Mouse (Mus musculus) heart, adult 11 months (tissue): ENCODE measurements around the gene Copg2.

ENCODE experiments used
- DNase-seq: peaks from one replicate; pipeline ENCODE4 v3.0.0; 2022

The Copg2 gene

DNA sequence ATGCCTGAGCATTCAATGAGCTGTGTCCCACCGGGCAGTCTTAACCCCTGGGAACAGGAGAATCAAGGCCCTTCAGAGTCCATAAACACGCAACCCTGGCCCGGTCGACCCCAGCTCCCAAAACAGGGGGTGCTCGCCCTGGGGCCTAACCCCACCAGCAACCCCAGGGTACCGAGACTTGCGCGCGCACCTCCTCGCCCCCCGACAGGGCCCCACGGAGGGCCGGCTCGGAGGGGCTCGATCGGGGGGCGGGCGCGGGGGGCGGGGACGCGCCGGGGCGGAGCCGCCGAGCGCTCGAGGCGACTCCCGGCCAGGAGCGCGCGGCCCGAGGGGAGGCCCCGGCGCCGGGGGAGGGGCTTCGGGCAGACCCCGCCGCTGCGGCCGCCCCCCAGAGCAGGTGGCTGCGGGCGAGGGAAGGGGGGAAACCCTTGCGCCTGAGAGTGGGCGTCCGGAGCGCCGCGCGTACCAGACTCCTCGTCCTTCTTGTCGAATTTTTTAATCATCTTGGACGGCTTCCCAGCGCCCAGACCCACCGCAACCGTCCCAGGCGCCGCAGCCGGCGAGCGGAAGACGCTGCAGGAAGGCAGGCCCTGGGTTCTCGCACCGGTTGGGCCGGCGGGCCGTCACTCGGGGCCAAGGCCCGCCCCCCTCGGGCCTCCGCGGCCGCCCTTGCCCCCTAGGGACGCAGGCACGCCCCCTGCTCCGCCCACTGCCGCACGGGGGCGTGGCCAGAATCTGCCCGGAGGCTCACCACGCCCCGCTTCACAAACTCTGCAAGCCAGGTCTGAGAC is at the start of gene Copg2:
Gene Copg2 (minus strand): TSS at position 600 of the 791 bp plus-strand sequence.
- DNase-seq, result peak; percentile 100

DNA sequence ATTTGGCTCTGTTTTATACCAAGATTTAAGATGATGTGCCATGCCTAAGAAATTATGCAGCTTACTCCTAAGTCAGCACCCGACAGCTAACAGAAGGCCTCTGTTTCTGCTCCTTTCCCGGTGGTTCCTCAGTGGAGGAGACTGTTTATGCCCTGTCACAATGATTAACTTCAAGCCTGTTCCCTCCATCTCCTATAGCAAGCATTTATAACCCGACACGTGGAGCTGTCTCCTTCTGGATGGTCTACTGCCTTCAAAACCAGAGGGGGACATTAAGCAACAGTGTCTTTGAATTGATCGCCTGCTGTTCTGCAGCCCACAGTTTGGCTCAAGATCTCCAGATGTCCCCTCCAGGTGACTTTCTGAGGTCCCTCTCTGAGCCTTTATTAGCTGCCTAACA is 42.7 kb upstream of the Copg2 start:
- DNase-seq, result no peak

DNA sequence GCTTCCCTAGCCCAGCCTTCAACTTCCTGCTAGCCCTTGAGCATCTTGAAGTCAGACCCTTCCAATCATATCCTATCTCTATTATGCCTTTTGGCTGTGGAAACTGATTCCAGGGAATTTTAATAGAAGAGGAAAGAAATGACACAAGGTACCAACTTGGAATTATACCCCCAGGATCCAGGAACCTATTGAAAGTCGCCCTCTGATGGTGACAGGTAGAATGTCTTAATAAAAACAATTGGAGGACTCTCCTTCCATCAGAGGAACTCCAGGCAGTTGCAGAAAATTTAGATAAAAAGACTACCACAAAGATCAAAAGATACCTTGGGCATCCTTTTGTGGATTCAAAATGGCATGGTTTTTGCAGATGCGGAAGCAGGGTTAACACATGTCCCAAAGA is 26.2 kb upstream of the Copg2 start:
- no peak for DNase-seq

DNA sequence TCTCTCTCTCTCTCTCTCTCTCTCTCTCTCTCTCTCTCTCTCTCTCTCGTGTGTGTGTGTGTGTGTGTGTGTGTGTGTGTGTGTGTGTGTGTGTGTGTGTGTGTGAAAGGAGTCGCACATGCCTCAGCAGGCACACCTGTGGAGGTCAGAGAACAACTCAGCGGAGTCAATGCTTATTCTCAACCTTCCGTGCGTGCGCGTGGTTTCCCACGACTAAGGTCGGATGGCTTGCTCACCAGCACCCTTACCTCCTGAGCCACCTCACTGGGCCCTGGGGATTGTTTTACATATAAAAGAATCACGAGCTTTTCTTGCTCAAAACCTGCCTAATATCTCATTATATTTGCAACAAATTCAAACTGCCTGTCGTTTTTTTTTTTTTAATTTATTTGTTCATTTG is 25.2 kb upstream of the Copg2 start:
- DNase-seq, result no peak

DNA sequence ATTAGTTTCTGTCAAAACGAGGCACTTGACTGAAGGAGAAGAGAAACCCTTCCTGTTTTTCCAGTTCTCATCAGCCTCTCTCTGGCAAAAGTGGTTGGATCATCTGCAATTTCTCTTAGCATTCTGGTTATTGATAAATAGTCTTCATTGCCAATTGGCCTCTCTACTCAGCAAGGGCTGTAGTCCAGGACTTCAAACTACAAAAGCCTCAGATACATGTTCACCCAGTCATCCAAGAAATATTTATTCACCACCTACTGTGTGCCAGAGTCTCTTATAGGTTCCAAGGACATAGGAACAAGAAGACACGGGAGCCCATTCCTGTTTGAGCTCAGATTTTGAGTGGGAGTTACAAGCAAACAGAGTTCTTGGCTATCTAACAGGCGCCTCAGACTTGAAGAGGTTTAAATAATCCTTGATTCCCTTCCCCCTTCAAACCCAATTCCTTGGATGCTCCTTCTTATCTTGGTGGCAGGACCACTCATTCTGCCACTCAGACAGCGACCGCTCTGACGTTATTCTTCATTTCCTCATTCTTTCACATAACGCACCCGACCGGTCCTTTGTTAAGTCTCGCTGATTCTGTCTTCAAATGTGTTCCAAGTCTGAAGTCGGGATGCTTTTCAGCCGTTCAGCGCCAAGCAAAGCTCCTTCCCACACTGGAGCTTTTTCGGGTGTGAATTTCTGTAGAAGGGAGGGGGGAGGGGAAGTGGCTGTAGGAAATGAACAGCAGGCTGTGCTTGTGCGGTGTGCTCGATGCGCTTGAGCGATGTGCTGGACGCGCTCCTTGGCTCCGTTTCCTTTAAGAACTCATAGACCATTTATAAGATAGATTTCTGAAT is 24.5 kb upstream of the Copg2 start:
- DNase-seq, result peak; percentile 89

DNA sequence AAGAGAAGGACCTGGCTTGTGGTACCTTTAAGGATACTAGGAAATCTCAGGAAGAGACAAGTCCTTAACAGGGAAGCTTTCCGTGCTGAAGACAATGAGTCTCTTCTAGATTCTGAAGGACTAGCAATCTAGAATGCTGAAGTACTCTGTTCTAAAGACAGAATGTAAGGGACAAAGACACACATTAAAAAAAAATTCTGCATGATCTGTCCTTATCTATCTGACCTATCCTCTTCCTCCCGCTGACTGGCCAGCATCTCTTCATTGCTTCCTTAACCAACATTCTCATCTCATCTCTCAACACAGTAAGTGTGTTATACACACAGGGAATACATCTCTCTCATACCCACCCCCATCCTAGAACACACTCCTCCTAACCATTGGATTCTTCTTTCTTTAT is 18.9 kb upstream of the Copg2 start, which contains the start of gene Tsga13:
Gene Tsga13 (minus strand): TSS at position 101 of the 400 bp plus-strand sequence.
- no peak for DNase-seq

DNA sequence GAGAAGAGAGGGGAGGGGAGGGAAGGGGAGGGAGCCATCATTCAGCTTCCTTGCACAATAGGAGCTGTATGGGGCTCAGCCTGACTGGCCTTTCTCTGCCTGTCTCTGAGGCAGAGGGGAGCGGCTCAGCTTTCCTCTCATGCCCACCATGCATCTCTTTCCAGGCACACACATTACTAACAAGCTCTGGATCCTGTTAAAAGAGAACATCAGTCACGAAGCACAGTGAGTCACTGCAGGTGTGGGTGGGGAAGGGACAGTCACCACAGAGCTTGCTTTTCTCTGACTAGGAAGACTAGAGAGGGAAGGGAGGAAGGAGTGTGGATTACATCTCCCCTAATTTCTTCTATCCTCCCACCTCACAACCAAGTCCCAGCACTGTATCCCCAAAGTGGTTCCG is 11.4 kb upstream of the Copg2 start:
- peak; percentile 53 for DNase-seq

DNA sequence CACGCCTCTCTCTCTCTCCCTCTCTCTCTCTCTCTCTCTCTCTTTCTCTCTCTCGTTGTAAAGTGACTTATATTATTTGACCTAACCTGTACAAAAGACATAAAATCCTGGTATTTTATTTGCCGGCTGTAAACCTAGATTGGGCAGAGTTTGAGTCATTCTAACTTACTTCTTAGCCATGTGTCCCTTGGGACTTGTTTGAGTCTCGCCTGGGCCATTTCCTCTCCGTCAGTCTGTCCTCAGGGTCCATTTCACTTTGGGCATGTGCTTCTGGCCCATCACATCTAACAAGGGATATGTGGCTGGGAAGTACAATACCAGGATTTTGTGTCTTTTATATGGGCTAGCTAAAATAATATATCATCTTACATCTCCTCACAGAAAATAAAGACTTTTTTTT is 8.3 kb upstream of the Copg2 start:
- no peak for DNase-seq

DNA sequence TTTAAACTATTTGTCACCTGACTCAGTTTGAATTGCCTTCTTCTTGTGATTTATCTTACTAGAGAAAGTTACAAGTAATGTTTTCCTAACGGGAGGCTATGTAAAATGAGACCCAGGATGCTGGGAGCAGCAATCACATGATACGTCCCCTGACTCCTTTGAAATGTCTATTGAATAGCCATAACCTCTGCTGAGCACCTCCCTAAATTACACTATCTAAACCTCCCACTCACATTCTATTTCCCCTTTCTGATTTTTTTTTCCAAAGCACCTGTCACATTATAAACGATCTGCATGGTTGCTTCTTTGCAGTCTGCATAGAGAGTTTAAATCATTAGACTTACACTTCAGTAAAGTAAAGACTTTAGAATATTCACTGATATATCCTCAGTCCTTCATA is 7.4 kb upstream of the Copg2 start:
- no peak for DNase-seq

DNA sequence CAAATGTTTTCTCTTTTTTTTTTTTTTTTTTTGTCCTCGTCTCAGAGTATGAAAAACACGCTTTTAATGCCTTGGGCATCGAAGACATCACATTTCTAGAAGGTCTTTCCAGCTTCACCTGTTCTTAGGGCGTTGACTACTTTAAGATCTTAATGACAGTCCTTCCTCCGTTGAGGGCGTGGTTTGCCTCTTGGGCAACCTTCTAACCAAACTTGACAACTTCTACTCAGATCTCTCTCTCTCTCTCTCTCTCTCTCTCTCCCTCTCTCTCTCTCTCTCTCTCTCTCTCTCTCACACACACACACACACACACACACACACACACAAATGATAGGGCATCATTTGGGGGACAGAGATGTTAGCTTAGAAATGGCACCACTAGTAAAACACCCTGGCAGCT is 926 bp upstream of the Copg2 start:
- DNase-seq, result no peak

DNA sequence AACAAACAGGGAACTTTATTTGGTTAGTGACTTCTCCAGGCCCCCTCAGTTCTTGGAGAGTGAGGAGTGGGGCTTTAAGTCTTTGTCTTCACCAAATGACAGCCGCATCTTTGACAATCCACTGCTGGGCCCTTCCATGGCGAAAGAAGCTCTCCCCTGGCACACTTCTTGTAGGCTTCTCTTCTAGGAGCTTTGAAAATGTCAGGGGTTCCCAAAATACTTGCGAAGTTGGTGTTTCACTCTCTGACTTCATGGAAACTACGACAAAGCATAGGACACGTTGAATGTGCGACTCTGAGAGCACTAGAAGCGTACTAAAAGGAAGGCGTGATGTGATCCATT is 363 bp upstream of the Copg2 start:
- DNase-seq, result no peak

DNA sequence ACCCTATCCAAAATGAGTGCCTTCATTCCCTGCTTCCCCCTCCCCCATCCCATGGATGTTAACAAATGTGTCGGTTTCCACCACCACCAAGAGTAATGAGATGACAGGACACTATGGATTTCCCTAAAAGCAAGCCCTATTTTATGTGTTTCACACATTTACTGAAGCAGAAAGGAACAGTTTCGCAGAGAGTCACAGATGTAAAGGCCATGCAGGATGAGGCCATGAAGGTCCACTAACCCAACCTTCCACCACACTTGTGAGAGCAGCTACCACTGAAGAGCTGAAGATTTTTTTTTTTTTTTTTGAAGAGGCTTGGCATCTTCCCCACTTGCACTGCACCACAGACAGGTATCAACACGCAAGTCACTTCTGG is 787 bp downstream of the Copg2 start:
- no peak for DNase-seq

DNA sequence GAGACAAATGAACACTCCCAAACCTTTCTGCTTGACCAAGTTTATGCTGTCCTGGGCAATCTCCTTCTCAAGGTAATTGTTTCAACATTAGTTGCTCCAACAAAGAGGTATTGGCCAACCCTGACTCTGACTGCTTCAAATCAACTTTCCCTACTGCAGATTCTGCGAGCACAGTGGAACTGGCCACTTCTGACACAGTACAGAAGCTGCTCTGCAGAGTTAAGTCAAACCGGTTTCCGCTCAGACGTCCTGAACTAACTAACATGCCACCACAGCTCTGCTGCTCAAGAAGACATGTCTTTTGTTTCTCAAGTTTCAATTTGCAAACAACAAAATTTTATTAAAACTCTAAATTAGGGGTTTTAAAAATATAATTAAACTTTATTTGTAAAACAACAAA is 3.5 kb downstream of the Copg2 start:
- DNase-seq, result no peak

DNA sequence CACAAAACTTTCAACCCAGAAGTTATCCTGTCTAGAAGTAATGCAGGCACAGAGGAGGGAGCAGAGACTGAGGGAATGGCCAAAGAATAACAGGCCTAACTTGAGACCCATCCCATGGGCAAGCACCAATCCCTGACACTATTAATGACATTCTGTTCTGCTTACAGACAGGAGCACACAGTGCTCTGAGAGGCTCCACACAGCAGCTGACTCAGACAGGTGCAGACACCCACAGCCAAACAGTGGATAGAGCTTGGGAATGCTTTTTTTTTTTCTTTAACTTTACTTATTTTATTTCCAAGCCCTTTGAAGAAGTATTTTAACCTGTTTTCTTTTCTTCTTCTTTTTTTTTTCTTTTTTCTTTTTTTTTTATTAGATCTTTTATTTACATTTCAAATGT is 4.8 kb downstream of the Copg2 start:
- no peak for DNase-seq

DNA sequence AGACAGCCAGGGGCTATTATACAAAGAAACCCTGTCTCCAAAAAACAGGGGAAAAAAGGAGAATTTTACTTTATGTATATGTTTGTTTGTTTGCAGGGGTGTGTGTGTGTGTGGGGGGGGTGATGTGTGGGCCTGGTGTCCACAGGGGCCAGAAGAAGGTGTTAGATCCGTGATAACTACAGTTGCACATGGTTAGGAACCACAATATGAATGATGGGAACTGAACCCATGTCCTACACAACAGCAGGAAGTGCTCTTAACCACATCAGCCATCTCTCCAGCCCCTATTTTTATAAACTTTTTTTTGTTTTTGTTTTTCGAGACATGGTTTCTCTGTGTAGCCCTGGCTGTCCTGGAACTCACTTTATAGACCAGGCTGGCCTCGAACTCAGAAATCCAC is 11.7 kb downstream of the Copg2 start:
- DNase-seq, result peak; percentile 1

DNA sequence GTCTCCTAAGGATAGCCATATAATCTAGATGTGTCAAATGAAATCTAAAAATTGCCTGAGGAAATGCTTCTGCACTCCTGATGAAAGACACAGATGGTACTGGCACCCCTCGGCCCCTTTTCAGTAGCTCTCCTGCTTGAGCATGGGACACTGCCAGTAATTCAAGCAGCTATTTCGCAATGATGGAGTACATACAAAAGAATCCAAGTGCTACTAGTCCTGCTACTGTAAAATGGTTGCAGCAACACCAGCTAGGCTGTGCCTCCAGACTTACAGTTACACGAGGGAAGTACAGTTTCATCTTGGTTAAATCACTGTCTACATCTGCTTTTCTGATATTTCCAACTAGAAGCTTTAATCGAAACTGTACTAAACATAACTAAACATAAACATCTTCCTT is 13.1 kb downstream of the Copg2 start:
- DNase-seq, result no peak

DNA sequence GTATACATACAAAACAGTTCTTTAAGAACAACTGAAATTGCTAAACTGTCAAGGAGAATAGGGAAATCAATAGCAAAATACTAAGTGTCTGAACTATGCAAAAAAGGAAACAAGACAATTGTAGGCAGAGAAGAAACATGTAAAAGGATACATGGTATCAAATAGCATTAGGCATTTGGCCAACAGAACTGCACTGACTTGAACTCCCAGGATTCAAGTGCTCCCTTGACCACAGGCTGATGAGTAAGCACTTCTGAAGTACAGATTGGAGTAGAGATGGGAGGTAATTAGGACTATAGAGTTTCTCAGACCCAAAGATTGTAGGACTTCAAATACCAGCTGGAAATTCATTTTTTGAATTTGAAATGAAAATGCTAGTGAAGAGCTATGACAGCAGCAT is 19.9 kb downstream of the Copg2 start:
- no peak for DNase-seq

DNA sequence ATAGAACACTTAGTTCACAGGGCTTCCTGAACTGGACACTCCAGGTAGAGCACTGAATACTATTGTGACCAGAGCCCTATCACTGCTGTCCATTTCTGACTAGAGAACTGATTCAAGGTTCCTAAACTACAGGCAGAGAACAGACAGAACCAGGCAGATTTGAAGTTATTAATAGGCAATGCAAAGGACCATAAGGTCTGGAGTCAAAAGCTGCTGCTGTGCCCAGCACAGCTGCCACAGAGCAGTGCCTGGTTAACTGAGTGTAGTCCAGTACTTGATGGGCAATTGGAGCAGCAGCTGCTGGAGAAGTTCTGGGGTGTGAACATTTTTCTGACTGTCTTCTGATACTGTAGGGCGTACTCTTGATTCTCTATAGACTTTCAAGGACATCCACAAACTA is 30.1 kb downstream of the Copg2 start:
- DNase-seq, result peak; percentile 66

DNA sequence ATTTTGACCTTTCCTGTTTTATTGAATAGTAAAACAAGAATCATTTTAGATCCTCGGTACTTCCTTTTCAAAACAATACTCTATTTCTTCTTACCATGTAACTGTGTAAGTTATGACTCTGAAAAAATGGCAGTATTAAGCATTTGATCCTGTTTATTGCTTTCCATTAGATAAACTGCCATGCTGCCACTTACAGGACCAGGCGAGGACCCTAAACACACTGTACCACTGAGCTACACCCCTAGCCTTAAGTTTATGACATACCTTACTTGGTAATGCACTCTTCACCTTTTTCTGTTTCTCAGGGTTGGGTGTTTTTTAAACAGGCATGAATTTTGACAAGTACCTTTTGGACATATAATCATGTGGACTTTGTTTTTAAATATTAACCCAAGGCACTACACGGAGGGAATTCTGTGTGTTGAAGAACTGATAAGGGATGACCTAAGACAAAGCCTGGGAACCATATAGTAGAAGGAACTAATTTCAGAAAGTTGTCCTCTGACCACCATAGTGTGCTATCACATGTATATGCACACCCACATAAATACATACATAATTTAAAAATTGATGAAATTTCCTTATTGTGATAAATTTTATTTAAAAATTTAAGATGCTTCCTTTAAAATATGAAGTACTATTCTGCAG is 31.4 kb downstream of the Copg2 start:
- no peak for DNase-seq

DNA sequence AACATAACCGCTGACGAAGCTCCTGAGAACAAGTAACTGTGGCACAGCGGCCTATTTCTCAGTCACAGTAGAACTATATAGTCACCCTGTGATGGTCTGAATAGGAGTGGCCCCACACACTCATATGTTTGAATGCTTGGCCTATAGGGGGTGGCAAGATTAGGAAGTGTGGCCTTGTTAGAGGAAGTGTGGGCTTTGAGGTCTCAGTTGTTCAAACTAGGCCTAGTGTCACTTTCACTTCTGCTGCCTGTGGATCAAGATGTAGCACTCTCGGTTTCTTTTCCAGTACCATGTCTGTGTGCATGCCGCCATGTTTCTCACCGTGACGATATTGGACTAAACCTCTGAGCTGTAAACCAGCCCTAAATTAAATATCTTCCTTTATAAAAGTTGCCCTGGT is 40.6 kb downstream of the Copg2 start:
- no peak for DNase-seq

DNA sequence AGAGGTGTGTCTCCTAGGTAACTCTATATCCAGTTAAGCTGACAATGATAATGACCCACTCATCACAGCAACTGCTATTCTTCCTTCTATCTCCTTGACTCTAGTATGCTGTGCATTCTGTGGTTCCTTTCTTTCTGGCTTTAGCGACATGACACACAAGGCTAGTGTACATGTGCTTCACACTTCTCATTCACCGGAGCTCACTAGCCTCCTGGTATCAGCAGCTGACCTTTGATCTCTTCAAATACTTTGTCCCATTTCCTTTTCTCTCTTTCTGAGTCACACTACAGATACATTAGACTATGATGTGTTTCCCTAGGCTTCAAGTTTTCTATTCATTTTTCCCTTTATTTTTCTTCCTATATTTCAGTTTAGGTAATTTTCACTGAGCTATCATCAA is 41.4 kb downstream of the Copg2 start:
- DNase-seq, result no peak

DNA sequence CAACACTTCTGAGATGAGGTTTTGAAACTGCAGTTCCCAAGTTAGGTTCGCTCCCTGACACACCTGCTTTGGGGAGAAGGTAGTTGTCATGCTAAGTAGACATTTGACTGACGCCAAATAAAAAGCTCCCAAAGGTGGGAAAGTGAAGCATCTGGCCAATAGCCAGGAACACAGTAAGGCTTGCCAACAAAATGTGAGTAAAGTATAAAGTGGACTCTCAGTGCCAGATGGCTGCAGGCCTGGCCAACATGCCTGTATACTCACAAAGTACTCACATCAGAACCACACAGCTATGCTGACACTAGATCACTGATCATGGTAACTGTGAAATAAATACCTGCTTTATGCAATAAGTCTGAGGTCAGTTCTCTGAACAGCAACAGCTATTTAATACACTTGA is 46.8 kb downstream of the Copg2 start:
- peak; percentile 15 for DNase-seq

DNA sequence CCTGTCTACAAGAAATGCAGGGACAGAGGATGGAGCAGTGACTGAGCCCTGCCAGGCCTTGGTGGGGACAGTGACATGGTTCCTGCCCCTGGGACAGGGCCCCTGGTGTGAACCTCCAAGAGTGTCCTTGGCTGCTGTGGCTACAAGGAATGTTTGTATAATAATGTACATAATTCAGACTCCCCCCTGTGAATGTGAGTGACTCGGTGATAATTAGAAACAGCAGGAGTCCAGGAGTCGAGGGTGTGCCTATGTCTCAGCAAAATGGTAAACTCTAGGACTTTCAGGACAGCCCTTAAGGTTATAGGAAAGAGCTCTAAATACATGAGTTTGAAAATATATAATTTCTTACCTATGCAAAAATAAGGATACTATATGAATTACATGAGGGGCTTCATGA is 64.4 kb downstream of the Copg2 start:
- no peak for DNase-seq

DNA sequence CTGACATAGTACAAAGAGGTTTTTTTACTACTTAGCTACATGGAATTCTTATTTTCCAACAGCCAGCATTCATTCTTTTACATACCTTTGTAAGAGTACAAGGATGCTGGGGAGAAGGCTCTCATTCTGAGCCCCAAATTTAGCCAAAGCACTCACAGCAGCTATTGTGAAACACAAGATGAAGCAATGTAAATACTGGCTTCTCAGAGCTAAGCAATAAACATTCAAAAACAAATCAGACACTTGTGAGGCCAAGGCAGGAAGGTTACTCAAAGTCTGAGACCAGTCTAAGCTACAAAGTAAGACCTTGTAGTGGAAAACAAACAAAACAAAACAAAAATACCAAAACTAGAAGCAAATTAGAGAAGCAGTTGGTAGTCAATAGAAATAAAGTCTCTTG is 83.0 kb downstream of the Copg2 start:
- DNase-seq, result no peak
